Mouse (Mus musculus) intestine, embryonic 16.5 days (tissue): Measurements from ENCODE around the gene Ldb1. TPM values are rescaled to one million over a fixed set of nuclear protein-coding genes. Genes with fewer than 3 reads are reported as not detected.
A peak's percentile ranks its signal among the peaks of the same experiment; 100 is the strongest.

ENCODE experiments used
- ATAC-seq: fragments of 200-750 bp; cut with Nextera tagmentation; 2 replicates; pipeline ENCODE4 v1.8.0; 2017; ENCODE audit warnings: moderate TSS enrichment, moderate library complexity
- H3K27ac ChIP-seq: fragments of 300-500 bp; sonication (generic); 2 replicates; pipeline ENCODE4 v1.5.1; 2014; ENCODE audit warnings: mild to moderate bottlenecking, low read length
- H3K27me3 ChIP-seq: fragments of 300-500 bp; sonication (generic); replicated peaks from 2 replicates; pipeline ENCODE4 v1.6.1; 2014; ENCODE audit warnings: low read length, control low read depth, mixed read lengths; ENCODE audit not compliant: control insufficient read depth, insufficient read depth
- H3K36me3 ChIP-seq: fragments of 300-500 bp; sonication (generic); 2 replicates; pipeline ENCODE4 v1.6.1; 2014; ENCODE audit warnings: low read length, control low read depth; ENCODE audit not compliant: control insufficient read depth, insufficient read depth
- H3K4me1 ChIP-seq: fragments of 300-500 bp; sonication (generic); 2 replicates; pipeline ENCODE4 v1.6.1; 2014; ENCODE audit warnings: low read length, control low read depth, mixed read lengths; ENCODE audit not compliant: control insufficient read depth, insufficient read depth
- H3K4me2 ChIP-seq: fragments of 300-500 bp; sonication (generic); 2 replicates; pipeline ENCODE4 v1.6.1; 2014; ENCODE audit warnings: low read depth, low read length, control low read depth
- H3K4me3 ChIP-seq: fragments of 300-500 bp; sonication (generic); 2 replicates; pipeline ENCODE4 v1.5.1; 2014; ENCODE audit warnings: mild to moderate bottlenecking, low read length
- H3K9ac ChIP-seq: fragments of 300-500 bp; sonication (generic); 2 replicates; pipeline ENCODE4 v1.6.1; 2014; ENCODE audit warnings: low read depth, low read length
- H3K9me3 ChIP-seq: fragments of 300-500 bp; sonication (generic); 2 replicates; pipeline ENCODE4 v1.6.1; 2016; ENCODE audit warnings: low read length, control low read depth; ENCODE audit not compliant: control insufficient read depth
- WGBS: fragments of 180-500 bp; shearing (Covaris S2); extraction: QIAGEN DNeasy Blood & Tissue Kit; methylation state at CpG from one replicate; pipeline ENCODE4 v1.1.7; 2014; 5-methylcytosine and 5-hydroxymethylcytosine counted together
- polyA plus RNA-seq: library from polyadenylated mRNA; unstranded; fragments of >200 nt; fragmentation: Nextera tagmentation; extraction: Ambion mirVana; gene quantifications from 2 replicates; pipeline ENCODE4 v1.2.1, GENCODE M21; 2015

Ldb1 gene
- polyA plus RNA-seq, 1 experiment from 2014 or later = 23.3 TPM

GRCm38 (mm10) chr19:46040149-46040902 lies 4.7 kb downstream of the Ldb1 start:
- Histone ChIP-seq H3K36me3 (peaks cover 7% of the 10 kb centered on the region), H3K4me1 (peaks cover 64% of the 10 kb centered on the region), H3K9me3 (no peaks in the 10 kb centered on the region), H3K27me3 (no peaks in the 10 kb centered on the region), H3K4me3 (peak overlapping the region; percentile 83), H3K4me2 (peak overlapping the region; percentile 92), H3K9ac (peak overlapping the region; percentile 91), H3K27ac (peak overlapping the region; percentile 95)
- no peak for ATAC-seq
- 40% methylated on average over 14 of the region's 14 CpGs for WGBS

- Histone ChIP-seq H3K4me1 (peaks cover 64% of the 10 kb centered on the region), H3K9me3 (no peaks in the 10 kb centered on the region), H3K4me3 (peak overlapping the region; percentile 83), H3K4me2 (peak overlapping the region; percentile 92), H3K27ac (peak overlapping the region; percentile 95), H3K9ac (peak overlapping the region; percentile 91), H3K36me3 (peaks cover 15% of the 10 kb centered on the region), H3K27me3 (no peaks in the 10 kb centered on the region)
- peak; percentile 88 for ATAC-seq
- WGBS = under 1% methylated on average over 16 of the region's 30 CpGs
These were observed 5.5 kb downstream of the Ldb1 start for GRCm38 (mm10) chr19:46039478-46039877.

GRCm38 (mm10) chr19:46038851-46039260 lies 6.2 kb downstream of the Ldb1 start:
- H3K4me1 ChIP-seq = peaks cover 61% of the 10 kb centered on the region
- 0% methylated on average over 16 of the region's 17 CpGs for WGBS
- ATAC-seq = peak; percentile 32

GRCm38 (mm10) chr19:46037925-46038850 lies 6.8 kb downstream of the Ldb1 start:
- WGBS = 3% methylated on average over 13 of the region's 13 CpGs

More at GRCm38 (mm10) chr19:46038851-46039260, 6.2 kb downstream of the Ldb1 start:
- Histone ChIP-seq H3K4me3 (peak overlapping the region; percentile 83), H3K9me3 (no peaks in the 10 kb centered on the region), H3K27ac (peak overlapping the region; percentile 95), H3K4me2 (peak overlapping the region; percentile 92), H3K36me3 (peaks cover 15% of the 10 kb centered on the region), H3K27me3 (no peaks in the 10 kb centered on the region), H3K9ac (peak overlapping the region; percentile 91)

DNA sequence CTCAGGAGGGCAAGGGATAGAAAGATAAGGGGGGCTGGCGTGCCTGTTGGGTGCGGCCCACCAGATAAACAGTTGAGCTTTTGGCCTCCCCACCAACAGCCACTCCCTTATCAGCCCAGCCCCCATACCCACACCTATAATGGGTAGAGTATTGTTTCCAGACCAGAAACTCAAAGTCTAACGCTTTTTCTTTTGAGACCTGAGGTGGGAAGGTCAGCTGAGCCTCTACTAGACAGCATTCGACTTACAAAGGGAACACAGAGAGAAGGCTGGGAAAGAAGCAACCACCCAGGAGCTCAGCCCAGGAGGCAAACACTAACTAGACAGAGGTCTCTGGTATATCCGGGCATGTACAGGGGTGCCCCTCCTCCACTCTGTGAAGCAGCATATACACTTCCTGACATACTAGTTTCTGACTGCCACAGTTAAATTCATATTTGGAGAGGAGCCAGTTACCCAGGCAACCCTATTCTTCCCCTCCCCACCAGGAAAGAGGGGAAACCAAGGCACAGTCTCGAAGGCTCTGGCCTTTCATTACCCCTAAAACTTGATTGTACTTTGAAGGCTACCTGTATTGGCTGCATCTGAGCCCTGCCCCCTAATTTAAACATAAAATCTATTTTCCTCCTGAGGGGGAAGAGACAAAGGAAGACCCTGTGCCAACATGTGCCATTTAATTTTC lies 7.6 kb downstream of the Ldb1 start:
- H3K27me3 ChIP-seq = no peaks in the 10 kb centered on the region
- peak overlapping the region; percentile 91 for H3K9ac ChIP-seq
- H3K4me2 ChIP-seq = peak overlapping the region; percentile 92
- H3K36me3 ChIP-seq = peaks cover 23% of the 10 kb centered on the region
- no peaks in the 10 kb centered on the region for H3K9me3 ChIP-seq
- ATAC-seq = no peak
- H3K27ac ChIP-seq = peak overlapping the region; percentile 58
- H3K4me1 ChIP-seq = peaks cover 46% of the 10 kb centered on the region
- WGBS = 21% methylated on average over 6 of the region's 6 CpGs
- H3K4me3 ChIP-seq = peak overlapping the region; percentile 83

More at GRCm38 (mm10) chr19:46037925-46038850, 6.8 kb downstream of the Ldb1 start:
- H3K36me3 ChIP-seq = peaks cover 19% of the 10 kb centered on the region
- no peak for ATAC-seq
- peak overlapping the region; percentile 91 for H3K9ac ChIP-seq
- no peaks in the 10 kb centered on the region for H3K27me3 ChIP-seq
- H3K9me3 ChIP-seq = no peaks in the 10 kb centered on the region
- peaks cover 54% of the 10 kb centered on the region for H3K4me1 ChIP-seq
- H3K4me3 ChIP-seq = peak overlapping the region; percentile 83
- H3K4me2 ChIP-seq = peak overlapping the region; percentile 92
- peak overlapping the region; percentile 95 for H3K27ac ChIP-seq

DNA sequence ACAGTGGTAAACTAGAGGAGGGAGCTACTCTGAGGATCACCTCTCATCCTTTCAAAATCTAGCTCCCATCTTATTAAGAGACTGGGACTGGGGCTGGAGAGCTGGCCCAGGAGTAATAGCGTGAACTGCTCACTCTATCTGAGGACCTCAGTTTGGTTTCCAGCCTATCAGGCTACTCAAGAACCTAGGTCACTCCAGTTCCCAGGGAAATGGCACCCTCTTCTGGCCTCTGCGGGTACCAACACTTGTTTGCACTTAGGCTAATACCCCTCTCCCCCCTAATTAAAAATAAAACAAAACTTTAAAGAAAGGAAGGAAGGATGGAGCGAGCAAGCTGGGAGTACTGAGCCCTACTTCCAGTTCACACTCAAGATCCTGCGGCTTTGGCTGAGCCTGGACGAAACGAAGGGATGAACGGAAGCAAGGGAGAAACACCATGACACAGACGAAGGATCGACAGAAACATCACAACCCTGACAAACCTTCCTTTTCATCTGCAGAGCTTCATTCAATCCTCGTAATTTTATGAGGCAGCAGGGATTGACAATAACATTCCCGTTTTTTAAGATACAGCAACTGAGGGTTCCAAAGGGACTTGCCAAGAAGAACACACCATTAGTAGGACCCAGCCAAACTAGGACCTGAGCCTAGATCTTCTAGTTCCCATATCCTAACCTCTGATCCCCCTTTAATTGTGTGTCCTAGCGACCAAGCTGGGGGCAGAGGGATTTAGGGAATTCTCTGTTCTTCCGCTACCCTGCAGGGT lies 8.4 kb downstream of the Ldb1 start:
- H3K36me3 ChIP-seq = peaks cover 23% of the 10 kb centered on the region

DNA sequence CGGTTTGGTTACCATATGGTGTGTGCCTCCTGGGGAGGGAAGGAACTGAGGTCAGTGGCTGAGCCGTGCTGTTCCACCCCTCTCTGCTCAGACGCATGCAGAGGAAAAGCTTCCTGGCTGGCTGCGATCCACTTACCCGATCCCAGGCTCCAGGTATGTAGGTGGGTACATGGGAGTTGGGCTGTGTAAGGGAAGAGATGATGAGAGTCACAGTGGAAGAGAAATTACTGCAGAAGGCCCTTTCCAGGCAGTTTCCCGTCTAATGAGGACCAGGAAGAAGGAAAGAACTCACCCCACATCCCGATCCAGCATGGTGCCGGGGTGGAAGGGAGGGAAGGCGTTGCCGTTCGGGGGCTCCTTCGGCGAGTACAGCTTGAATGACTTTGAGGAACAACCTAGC lies 9.0 kb downstream of the Ldb1 start:
- H3K4me1 ChIP-seq = peaks cover 32% of the 10 kb centered on the region
- no peak overlapping the region for H3K4me3 ChIP-seq
- no peaks in the 10 kb centered on the region for H3K27me3 ChIP-seq
- H3K9me3 ChIP-seq = no peaks in the 10 kb centered on the region
- no peak overlapping the region for H3K9ac ChIP-seq
- no peak overlapping the region for H3K27ac ChIP-seq
- H3K36me3 ChIP-seq = peaks cover 23% of the 10 kb centered on the region
- no peak overlapping the region for H3K4me2 ChIP-seq
- no peak for ATAC-seq
- WGBS = 85% methylated on average over 13 of the region's 13 CpGs

More for the DNA sequence above, 8.4 kb downstream of the Ldb1 start:
- Histone ChIP-seq H3K27me3 (no peaks in the 10 kb centered on the region), H3K9me3 (no peaks in the 10 kb centered on the region), H3K4me3 (peak overlapping the region; percentile 83), H3K9ac (peak overlapping the region; percentile 91), H3K4me1 (peaks cover 39% of the 10 kb centered on the region), H3K4me2 (peak overlapping the region; percentile 92), H3K27ac (no peak overlapping the region)
- ATAC-seq = no peak
- WGBS = 73% methylated on average over 13 of the region's 13 CpGs

DNA sequence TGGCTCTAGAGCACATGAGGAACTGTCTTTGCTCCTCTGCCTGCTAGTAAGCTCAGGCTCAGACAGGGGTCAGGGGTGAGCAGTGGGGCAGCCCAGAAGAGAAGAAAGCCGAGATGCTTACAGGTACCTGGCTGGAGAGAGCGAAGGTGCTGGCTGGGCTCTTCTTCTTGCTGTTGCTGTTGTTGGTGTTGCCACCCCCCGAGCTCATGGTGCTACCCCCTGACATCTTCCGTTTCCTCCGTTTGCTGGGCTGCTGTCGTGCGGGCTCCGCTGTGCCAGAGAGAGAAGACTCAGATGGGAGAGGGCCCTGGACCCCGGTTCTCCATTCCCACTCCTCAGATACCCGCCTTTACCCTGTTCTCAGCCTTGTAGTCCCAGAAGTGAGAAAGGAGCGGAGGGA lies 11.1 kb downstream of the Ldb1 start:
- Histone ChIP-seq H3K27me3 (no peaks in the 10 kb centered on the region), H3K9ac (no peak overlapping the region), H3K4me3 (no peak overlapping the region), H3K27ac (no peak overlapping the region), H3K4me1 (peaks cover 19% of the 10 kb centered on the region), H3K36me3 (peaks cover 30% of the 10 kb centered on the region), H3K9me3 (no peaks in the 10 kb centered on the region), H3K4me2 (no peak overlapping the region)
- no peak for ATAC-seq
- 94% methylated on average over 11 of the region's 11 CpGs for WGBS
